Mouse (Mus musculus) midbrain, embryonic 10.5 days (tissue): ENCODE measurements at regions not wholly inside any gene's neighbourhood (a gene's known extent, or its start where the extent isn't known, plus 50 kb on each side); places are given as distances from the start of the nearest gene placed in this dataset.

Experiments
- DNase-seq: peaks from one replicate; pipeline ENCODE4 v3.0.0-alpha.2; 2017; ENCODE audit warnings: low spot score
- H3K27ac ChIP-seq: fragments of 300-500 bp; sonication (generic); replicated peaks from 2 replicates; pipeline ENCODE4 v1.5.1; 2016; ENCODE audit warnings: mild to moderate bottlenecking
- H3K27me3 ChIP-seq: fragments of 300-500 bp; sonication (generic); 2 replicates; pipeline ENCODE4 v1.6.1; 2016; ENCODE audit warnings: low read depth, mild to moderate bottlenecking; ENCODE audit not compliant: poor library complexity, severe bottlenecking
- H3K36me3 ChIP-seq: fragments of 300-500 bp; sonication (generic); 2 replicates; pipeline ENCODE4 v1.6.1; 2016; ENCODE audit warnings: mild to moderate bottlenecking, moderate library complexity
- H3K4me1 ChIP-seq: fragments of 300-500 bp; sonication (generic); 2 replicates; pipeline ENCODE4 v1.6.1; 2016
- H3K4me3 ChIP-seq: fragments of 300-500 bp; sonication (generic); 2 replicates; pipeline ENCODE4 v1.5.1; 2016; ENCODE audit warnings: mild to moderate bottlenecking, moderate library complexity
- H3K9me3 ChIP-seq: fragments of 300-500 bp; sonication (generic); replicated peaks from 2 replicates; pipeline ENCODE4 v1.6.1; 2016; ENCODE audit warnings: mild to moderate bottlenecking
- WGBS: fragments of 180-500 bp; shearing (Covaris S2); methylation state at CpG from one replicate; pipeline ENCODE4 v1.1.7; 2016; 5-methylcytosine and 5-hydroxymethylcytosine counted together

DNA sequence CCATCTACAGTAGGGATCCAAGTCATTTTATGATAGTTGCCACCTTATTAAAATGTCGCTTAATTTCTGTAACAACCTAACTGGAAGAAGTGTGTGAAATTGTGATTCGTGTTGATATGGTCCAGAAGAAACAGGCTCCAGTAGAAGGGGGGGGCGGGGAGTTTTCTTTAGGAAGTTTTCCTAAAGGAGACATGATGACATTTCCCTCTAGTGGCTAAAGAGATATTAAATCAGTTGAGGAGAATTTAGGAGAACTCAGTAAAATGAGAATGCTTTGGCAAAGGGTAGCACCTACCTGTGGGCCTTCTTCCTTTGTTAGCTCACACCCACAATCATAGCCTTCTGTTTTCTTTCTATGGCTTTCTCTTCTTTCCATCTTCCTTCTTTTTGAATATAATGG is 107.7 kb downstream of the Tnfsf18 start:
- H3K9me3 ChIP-seq: no peaks in the 10 kb centered on the region
- no peaks in the 10 kb centered on the region for H3K27me3 ChIP-seq
- DNase-seq: no peak
- no peaks in the 10 kb centered on the region for H3K36me3 ChIP-seq
- 87% methylated on average over 3 of the region's 3 CpGs for WGBS
- no peaks in the 10 kb centered on the region for H3K4me1 ChIP-seq
- H3K4me3 ChIP-seq: no peak overlapping the region
- no peak overlapping the region for H3K27ac ChIP-seq

DNA sequence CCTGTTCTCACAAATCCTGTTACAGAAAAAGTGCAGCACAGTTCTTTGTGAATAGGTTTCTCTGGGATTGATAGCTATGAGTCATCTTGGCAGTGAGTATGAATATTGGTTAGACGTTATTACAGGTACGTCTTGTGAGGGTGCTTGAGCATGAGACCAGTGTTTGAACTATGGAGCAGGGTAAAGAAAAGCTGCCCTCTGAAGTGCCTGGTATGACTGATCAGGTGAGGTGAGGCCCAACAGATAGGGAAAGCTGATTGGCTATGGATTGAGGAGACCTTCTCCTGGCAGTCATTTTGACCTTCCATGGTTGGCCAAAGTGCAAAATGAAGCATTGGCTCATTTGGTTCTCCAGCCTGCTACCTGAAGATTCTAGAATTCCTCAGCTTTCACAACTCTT is 106.7 kb downstream of the Tnfsf18 start:
- H3K9me3 ChIP-seq: no peaks in the 10 kb centered on the region
- H3K4me3 ChIP-seq: no peak overlapping the region
- H3K27me3 ChIP-seq: no peaks in the 10 kb centered on the region
- H3K36me3 ChIP-seq: no peaks in the 10 kb centered on the region
- no peak overlapping the region for H3K27ac ChIP-seq
- WGBS: 93% methylated on average over 2 of the region's 2 CpGs
- DNase-seq: no peak
- no peaks in the 10 kb centered on the region for H3K4me1 ChIP-seq

DNA sequence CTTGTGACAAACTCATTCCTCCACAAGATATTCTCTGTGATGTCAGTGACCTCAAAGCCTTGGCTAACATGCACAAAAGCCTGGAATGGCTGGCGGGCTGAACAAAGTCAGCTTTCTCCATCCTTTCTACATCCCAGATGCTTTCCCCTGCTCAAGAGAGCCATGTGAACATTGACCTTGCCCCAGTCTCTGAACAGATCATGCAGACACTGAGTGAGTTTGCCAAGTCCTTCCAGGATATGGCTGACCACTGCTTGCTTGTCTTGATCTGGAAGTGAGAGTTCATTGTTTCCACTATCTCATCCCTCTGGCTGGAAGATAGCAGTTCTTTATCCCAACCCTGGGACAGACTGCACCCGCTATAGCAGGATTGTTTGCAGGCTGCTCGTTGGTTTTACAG is 103.7 kb downstream of the Tnfsf18 start:
- 92% methylated on average over 3 of the region's 3 CpGs for WGBS
- DNase-seq: no peak

DNA sequence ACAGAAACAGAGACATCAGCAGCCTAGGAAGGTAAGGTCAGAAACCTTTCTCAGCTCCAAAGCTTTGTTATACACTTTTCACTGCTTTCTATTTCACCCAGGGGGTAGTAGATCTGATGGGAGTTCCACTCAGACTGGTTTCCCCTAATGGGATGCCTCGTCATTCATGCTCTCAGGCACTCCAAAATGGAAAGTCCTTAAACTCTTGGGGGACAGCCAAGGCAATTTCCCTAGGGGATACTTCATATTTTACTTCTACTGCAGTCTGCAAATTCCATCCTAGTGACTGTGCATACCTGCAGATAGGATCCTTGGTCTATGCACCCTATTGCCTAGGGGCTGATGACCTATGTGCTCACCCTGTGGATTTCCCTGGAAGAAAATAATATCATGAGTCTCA is 82.1 kb downstream of the Tnfsf18 start:
- WGBS: 87% methylated on average over 1 of the region's 1 CpGs
- no peaks in the 10 kb centered on the region for H3K36me3 ChIP-seq

More for the DNA sequence above, 103.7 kb downstream of the Tnfsf18 start:
- H3K4me1 ChIP-seq: no peaks in the 10 kb centered on the region
- no peaks in the 10 kb centered on the region for H3K27me3 ChIP-seq
- no peak overlapping the region for H3K27ac ChIP-seq
- H3K4me3 ChIP-seq: no peak overlapping the region
- no peaks in the 10 kb centered on the region for H3K9me3 ChIP-seq
- no peaks in the 10 kb centered on the region for H3K36me3 ChIP-seq

DNA sequence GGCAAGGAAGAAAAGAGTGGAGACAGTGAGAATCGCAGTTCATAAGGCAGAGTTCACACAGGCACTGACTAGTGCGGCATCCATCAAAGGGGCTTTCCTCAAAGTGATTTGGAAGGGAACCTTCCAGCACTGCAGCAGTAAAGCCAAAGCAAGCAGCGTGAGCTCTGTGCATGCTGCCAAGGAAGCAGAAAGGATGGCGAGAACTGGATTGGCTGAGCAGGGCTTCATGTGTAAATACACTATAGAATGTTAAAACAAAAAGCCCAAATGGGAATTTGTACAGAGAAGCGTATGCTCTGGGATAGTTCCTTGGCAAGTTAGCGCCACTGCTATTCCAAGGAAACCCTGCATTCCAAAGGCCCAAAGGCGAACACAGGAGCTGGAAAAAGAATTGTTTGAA is 81.5 kb downstream of the Tnfsf18 start:
- 79% methylated on average over 7 of the region's 7 CpGs for WGBS
- no peak for DNase-seq
- H3K4me1 ChIP-seq: no peaks in the 10 kb centered on the region

More for the DNA sequence above, 82.1 kb downstream of the Tnfsf18 start:
- no peaks in the 10 kb centered on the region for H3K4me1 ChIP-seq
- no peak overlapping the region for H3K27ac ChIP-seq
- H3K9me3 ChIP-seq: no peaks in the 10 kb centered on the region
- H3K4me3 ChIP-seq: no peak overlapping the region
- no peak for DNase-seq
- H3K27me3 ChIP-seq: no peaks in the 10 kb centered on the region

DNA sequence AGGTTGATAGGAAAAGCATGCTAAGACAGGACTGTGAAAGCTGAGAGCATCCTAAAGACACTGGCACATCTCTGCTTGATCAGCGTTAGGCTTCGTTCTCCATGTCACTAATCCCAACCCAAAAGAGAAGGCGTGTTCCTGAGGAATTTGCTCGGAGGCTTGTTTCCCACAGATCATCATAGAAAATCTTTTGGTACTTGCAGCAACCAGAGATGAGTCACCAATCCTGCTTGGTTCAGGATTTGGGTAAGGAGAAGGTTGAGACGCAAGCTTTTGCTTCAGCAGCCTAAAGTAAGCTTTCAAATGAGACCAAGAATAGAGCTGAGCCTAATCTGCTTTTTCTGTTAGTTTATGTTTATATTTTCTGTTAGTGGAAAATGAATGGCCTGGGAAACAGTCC is 80.7 kb downstream of the Tnfsf18 start:
- Histone ChIP-seq H3K36me3 (no peaks in the 10 kb centered on the region), H3K27ac (no peak overlapping the region), H3K27me3 (no peaks in the 10 kb centered on the region), H3K4me3 (no peak overlapping the region), H3K9me3 (no peaks in the 10 kb centered on the region), H3K4me1 (no peaks in the 10 kb centered on the region)
- WGBS: 91% methylated on average over 5 of the region's 5 CpGs
- no peak for DNase-seq

More for the DNA sequence above, 81.5 kb downstream of the Tnfsf18 start:
- Histone ChIP-seq H3K27me3 (no peaks in the 10 kb centered on the region), H3K36me3 (no peaks in the 10 kb centered on the region), H3K27ac (no peak overlapping the region), H3K9me3 (no peaks in the 10 kb centered on the region), H3K4me3 (no peak overlapping the region)

DNA sequence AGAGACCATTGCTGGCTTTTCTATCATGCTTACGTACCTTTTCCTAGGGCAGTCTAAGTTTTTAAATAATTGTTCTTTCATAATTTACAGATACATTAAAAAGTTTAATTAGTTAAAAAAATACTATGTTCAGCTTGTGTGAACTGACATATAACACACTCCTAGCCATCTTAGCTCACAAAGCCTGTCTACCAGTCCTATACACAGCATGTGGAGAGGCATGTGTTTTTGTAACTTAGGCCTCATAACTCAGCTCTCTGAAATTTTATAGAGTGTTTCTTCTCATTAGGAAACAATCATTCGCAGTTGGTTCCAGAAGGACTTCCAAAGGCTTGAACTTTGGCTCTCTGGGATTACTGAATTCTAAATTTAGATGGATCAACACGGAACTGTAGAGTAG is 76.3 kb downstream of the Tnfsf18 start:
- no peaks in the 10 kb centered on the region for H3K9me3 ChIP-seq
- H3K4me1 ChIP-seq: no peaks in the 10 kb centered on the region
- H3K4me3 ChIP-seq: no peak overlapping the region
- no peak overlapping the region for H3K27ac ChIP-seq
- no peaks in the 10 kb centered on the region for H3K27me3 ChIP-seq
- WGBS: 86% methylated on average over 3 of the region's 3 CpGs
- no peaks in the 10 kb centered on the region for H3K36me3 ChIP-seq
- DNase-seq: no peak

DNA sequence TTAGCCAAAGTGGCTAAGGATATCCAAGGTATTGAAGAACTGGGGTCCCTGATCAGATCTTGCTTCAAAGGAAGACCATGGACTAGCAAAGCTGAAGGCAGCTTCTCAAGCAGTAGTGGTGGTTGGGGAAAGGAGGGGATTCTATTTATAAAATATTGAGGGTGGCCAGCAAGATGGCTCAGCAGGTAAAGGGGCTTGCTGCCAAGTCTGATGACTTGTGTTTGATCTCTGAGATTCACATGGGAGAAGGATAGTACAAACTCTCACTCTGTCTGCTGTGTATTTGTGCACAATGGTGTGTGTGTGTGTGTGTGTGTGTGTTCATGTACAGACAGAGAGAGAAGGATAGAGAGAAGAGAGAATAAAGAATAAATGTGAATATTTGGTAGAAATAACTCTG is 73.4 kb downstream of the Tnfsf18 start:
- no peak overlapping the region for H3K27ac ChIP-seq
- no peaks in the 10 kb centered on the region for H3K27me3 ChIP-seq
- H3K36me3 ChIP-seq: no peaks in the 10 kb centered on the region
- no peaks in the 10 kb centered on the region for H3K4me1 ChIP-seq
- H3K4me3 ChIP-seq: no peak overlapping the region
- no peaks in the 10 kb centered on the region for H3K9me3 ChIP-seq
- no peak for DNase-seq

DNA sequence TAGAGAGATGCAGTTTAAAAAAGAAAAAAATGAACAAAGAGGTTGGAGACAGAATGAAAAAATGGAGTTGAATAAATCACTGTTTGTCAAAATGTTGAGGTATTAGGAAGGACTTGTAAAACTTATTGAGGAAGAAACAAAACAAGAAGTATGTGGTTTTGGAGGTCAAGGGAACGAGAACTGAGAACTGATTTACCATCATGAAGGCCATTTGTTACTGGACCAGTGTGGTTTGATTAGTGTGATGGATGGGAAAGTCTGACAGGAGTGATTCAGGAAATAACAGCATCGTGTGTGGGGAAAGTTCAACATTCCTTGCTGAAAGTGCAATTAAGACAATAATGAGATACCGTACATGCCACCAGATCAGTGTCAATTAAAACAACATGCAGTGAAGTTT is 65.9 kb downstream of the Tnfsf18 start:
- H3K4me1 ChIP-seq: no peaks in the 10 kb centered on the region
- no peaks in the 10 kb centered on the region for H3K27me3 ChIP-seq
- no peak overlapping the region for H3K27ac ChIP-seq
- no peaks in the 10 kb centered on the region for H3K9me3 ChIP-seq
- 86% methylated on average over 3 of the region's 3 CpGs for WGBS
- H3K4me3 ChIP-seq: no peak overlapping the region
- no peaks in the 10 kb centered on the region for H3K36me3 ChIP-seq
- no peak for DNase-seq
